Mouse (Mus musculus): ENCODE measurements around the gene Dthd1. TPM values are rescaled to one million over a fixed set of nuclear protein-coding genes. Genes with fewer than 3 reads are reported as not detected.

Gene Dthd1
- polyA plus RNA-seq, 1 experiment from 2014 or later: not detected

- no peak overlapping the region for H3K4me3 ChIP-seq
- no peak overlapping the region for H3K9ac ChIP-seq (replicated peaks)
- 83% methylated on average over 1 of the region's 1 CpGs for WGBS
- no peak overlapping the region for H3K27ac ChIP-seq (replicated peaks)
- no peak overlapping the region for H3K4me2 ChIP-seq (replicated peaks)
- no peaks in the 10 kb centered on the region for H3K36me3 ChIP-seq
- no peak for ATAC-seq (ENCODE audit: low FRiP score, low read depth)
- no peaks in the 10 kb centered on the region for H3K4me1 ChIP-seq
- no peaks in the 10 kb centered on the region for H3K9me3 ChIP-seq
- H3K27me3 ChIP-seq: no peaks in the 10 kb centered on the region
Observed at GRCm38 (mm10) chr5:62815741-62816140, 2.1 kb downstream of the Dthd1 start.

GRCm38 (mm10) chr5:62819567-62819966 lies 5.9 kb downstream of the Dthd1 start:
- Histone ChIP-seq H3K27ac (replicated peaks) (no peak overlapping the region), H3K4me3 (no peak overlapping the region), H3K9me3 (no peaks in the 10 kb centered on the region), H3K27me3 (no peaks in the 10 kb centered on the region), H3K4me1 (no peaks in the 10 kb centered on the region), H3K36me3 (no peaks in the 10 kb centered on the region), H3K4me2 (replicated peaks) (no peak overlapping the region), H3K9ac (replicated peaks) (no peak overlapping the region)
- WGBS: 84% methylated on average over 2 of the region's 2 CpGs
- no peak for ATAC-seq (ENCODE audit: low FRiP score, low read depth)

DNA sequence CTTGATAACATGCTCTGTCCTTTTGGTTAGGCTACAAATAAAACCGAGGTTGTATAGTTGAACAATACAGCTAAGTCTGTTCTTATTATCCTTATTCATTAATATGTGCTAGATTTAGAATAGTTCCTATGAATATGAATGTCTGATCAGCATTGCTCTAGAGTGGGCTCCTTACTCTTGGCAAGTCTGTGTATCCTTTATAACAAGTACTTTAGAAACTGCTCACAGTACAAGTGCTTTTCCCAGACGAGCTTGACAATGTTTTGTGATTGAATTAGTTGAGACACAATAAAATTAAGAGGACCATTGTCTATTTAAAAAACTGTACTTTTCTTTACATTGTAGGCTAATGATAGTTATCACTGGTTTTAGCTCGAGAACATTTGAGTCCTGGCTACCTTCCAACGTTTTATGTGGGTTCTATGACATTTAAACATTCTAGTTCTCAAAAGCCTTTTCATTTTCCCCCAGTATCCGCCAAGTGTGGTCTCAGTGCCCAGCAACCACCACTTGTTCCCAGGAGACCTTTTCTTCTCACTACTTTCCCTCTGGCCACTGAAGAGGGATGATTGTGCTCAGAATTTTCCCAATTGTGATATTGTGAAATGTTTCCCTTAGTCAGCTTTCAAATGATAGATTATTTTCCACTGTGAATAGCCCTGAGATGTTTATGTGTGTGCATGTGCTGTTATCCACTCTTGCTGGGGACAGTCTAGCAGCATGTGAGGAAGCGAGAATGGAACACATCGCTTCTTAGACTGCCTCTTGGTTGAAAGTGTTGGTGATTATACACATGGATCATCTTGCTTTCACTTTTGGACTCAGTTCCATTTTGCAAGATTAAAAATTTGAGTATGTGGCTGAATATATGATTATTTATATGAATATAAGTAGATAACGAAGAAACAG lies 7.0 kb downstream of the Dthd1 start:
- no peak overlapping the region for H3K4me3 ChIP-seq
- no peaks in the 10 kb centered on the region for H3K4me1 ChIP-seq
- no peaks in the 10 kb centered on the region for H3K36me3 ChIP-seq
- H3K9ac ChIP-seq (replicated peaks): no peak overlapping the region
- no peak overlapping the region for H3K27ac ChIP-seq (replicated peaks)
- H3K27me3 ChIP-seq: no peaks in the 10 kb centered on the region
- no peaks in the 10 kb centered on the region for H3K9me3 ChIP-seq
- no peak overlapping the region for H3K4me2 ChIP-seq (replicated peaks)
- ATAC-seq (ENCODE audit: low FRiP score, low read depth): no peak
- 80% methylated on average over 8 of the region's 8 CpGs for WGBS

GRCm38 (mm10) chr5:62842955-62843730 lies 29.5 kb downstream of the Dthd1 start:
- no peak for ATAC-seq (ENCODE audit: low FRiP score, low read depth)
- 92% methylated on average over 3 of the region's 3 CpGs for WGBS
- Histone ChIP-seq H3K9ac (replicated peaks) (no peak overlapping the region), H3K4me3 (no peak overlapping the region), H3K27ac (replicated peaks) (no peak overlapping the region), H3K4me2 (replicated peaks) (no peak overlapping the region), H3K27me3 (no peaks in the 10 kb centered on the region), H3K4me1 (no peaks in the 10 kb centered on the region), H3K36me3 (no peaks in the 10 kb centered on the region), H3K9me3 (no peaks in the 10 kb centered on the region)

DNA sequence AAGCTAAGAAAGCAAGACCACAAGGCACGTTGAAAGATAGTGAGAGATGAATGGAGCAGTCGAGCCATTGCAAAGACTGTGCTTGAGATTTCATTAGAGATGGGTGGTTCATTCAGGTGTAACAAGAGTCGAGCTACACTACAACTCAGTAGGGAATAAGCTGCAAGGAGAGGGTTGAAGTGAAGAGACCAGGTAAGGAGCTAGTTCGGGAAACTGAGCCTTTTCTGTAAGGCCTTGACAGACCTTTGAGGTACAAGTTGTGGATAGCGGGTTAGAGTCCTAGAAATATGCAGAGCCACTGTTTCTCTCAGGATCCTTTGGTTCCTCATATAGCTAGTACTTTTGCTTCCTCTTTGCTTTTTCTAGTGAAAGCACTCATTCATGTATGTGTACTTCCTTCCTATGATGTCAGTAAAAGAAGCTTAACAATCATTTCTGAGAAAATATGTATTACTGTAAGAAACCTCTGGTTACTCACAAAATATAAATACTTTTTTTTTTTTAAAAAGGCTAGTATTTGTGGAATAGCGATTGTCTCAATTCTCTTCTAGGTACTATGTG lies 33.0 kb downstream of the Dthd1 start:
- no peak overlapping the region for H3K4me2 ChIP-seq (replicated peaks)
- no peaks in the 10 kb centered on the region for H3K27me3 ChIP-seq
- no peak for ATAC-seq (ENCODE audit: low FRiP score, low read depth)
- 83% methylated on average over 6 of the region's 6 CpGs for WGBS
- H3K9ac ChIP-seq (replicated peaks): no peak overlapping the region
- no peaks in the 10 kb centered on the region for H3K4me1 ChIP-seq
- no peak overlapping the region for H3K4me3 ChIP-seq
- H3K36me3 ChIP-seq: no peaks in the 10 kb centered on the region
- no peaks in the 10 kb centered on the region for H3K9me3 ChIP-seq
- no peak overlapping the region for H3K27ac ChIP-seq (replicated peaks)

DNA sequence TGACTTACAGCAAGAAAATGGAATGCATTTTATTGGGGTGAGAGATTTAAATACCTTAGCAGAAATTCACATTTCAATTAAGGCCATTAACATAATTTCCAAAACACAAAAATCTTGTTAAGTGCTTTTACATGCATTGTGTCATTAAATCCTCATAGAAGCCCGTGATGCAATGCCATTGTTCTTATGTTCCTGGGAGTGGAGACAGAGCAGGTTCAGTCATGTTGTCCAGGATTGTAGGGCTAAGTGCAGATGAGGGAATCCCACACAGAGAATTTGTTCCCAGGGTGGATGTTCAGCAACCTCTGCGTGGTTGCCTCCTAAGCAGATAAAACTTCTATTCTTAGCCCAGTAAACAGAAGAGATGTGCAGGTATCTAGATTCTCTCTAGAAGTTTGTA lies 37.7 kb downstream of the Dthd1 start:
- H3K4me2 ChIP-seq (replicated peaks): no peak overlapping the region
- H3K4me1 ChIP-seq: no peaks in the 10 kb centered on the region
- no peaks in the 10 kb centered on the region for H3K9me3 ChIP-seq
- ATAC-seq (ENCODE audit: low FRiP score, low read depth): no peak
- H3K27me3 ChIP-seq: no peaks in the 10 kb centered on the region
- no peaks in the 10 kb centered on the region for H3K36me3 ChIP-seq
- no peak overlapping the region for H3K27ac ChIP-seq (replicated peaks)
- no peak overlapping the region for H3K9ac ChIP-seq (replicated peaks)
- H3K4me3 ChIP-seq: no peak overlapping the region
- WGBS: 66% methylated on average over 2 of the region's 2 CpGs

- no peaks in the 10 kb centered on the region for H3K4me1 ChIP-seq
- no peak for ATAC-seq (ENCODE audit: low FRiP score, low read depth)
- 98% methylated on average over 4 of the region's 4 CpGs for WGBS
- no peaks in the 10 kb centered on the region for H3K36me3 ChIP-seq
- H3K4me2 ChIP-seq (replicated peaks): no peak overlapping the region
- H3K9me3 ChIP-seq: no peaks in the 10 kb centered on the region
- H3K27ac ChIP-seq (replicated peaks): no peak overlapping the region
- H3K27me3 ChIP-seq: no peaks in the 10 kb centered on the region
- no peak overlapping the region for H3K4me3 ChIP-seq
- no peak overlapping the region for H3K9ac ChIP-seq (replicated peaks)
Observed at GRCm38 (mm10) chr5:62854361-62854844, 40.8 kb downstream of the Dthd1 start.

DNA sequence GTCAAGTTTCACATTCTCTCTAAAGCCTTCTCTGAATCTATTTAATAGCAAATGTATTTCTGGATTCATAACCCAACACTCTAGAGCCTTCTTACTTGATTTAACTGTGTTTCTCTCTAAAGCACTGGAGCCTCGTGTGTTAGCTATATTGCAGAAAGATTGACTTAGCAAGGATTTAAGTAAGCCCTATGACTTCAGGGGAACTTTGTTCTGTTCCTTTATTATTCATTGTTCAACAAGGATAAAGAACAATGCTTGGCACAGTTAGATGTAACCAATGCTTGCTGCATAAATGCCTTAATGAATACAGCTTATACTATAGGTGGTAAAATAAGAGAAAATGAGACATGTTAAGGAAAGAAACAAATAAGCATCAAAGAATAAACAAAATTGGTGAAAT lies 43.9 kb downstream of the Dthd1 start:
- Histone ChIP-seq H3K4me3 (no peak overlapping the region), H3K4me1 (no peaks in the 10 kb centered on the region), H3K36me3 (no peaks in the 10 kb centered on the region), H3K9me3 (no peaks in the 10 kb centered on the region), H3K27me3 (no peaks in the 10 kb centered on the region), H3K9ac (replicated peaks) (no peak overlapping the region), H3K27ac (replicated peaks) (no peak overlapping the region), H3K4me2 (replicated peaks) (no peak overlapping the region)
- no peak for ATAC-seq (ENCODE audit: low FRiP score, low read depth)
- WGBS: 84% methylated on average over 1 of the region's 1 CpGs

DNA sequence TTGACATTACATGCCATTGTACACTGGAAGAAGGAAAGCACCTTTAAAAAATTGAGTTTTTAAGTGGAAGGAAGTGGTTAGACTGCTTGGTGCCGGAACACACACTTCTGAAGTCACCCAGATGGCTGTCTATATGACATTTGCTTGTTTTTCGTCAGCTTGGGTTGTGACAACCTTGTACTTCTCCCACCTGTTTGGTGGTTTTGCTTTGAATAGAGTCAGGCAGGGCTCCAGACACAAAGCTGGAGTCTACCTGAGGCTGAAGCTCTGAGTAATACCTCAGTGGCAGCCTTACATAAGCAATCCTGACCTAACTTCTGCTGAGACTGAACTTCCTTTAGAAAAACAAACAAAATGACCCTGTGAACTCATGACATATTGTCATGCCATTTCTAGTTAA lies 44.7 kb downstream of the Dthd1 start:
- H3K36me3 ChIP-seq: no peaks in the 10 kb centered on the region
- H3K27me3 ChIP-seq: no peaks in the 10 kb centered on the region
- H3K9ac ChIP-seq (replicated peaks): no peak overlapping the region
- no peak overlapping the region for H3K4me2 ChIP-seq (replicated peaks)
- no peaks in the 10 kb centered on the region for H3K4me1 ChIP-seq
- WGBS: 85% methylated on average over 2 of the region's 2 CpGs
- no peak for ATAC-seq (ENCODE audit: low FRiP score, low read depth)
- no peak overlapping the region for H3K27ac ChIP-seq (replicated peaks)
- no peak overlapping the region for H3K4me3 ChIP-seq
- H3K9me3 ChIP-seq: no peaks in the 10 kb centered on the region

GRCm38 (mm10) chr5:62864348-62864747 lies 50.7 kb downstream of the Dthd1 start:
- H3K4me2 ChIP-seq (replicated peaks): no peak overlapping the region
- ATAC-seq (ENCODE audit: low FRiP score, low read depth): no peak
- H3K27me3 ChIP-seq: no peaks in the 10 kb centered on the region
- H3K27ac ChIP-seq (replicated peaks): no peak overlapping the region
- no peaks in the 10 kb centered on the region for H3K4me1 ChIP-seq
- WGBS: 83% methylated on average over 3 of the region's 3 CpGs
- H3K9ac ChIP-seq (replicated peaks): no peak overlapping the region
- no peaks in the 10 kb centered on the region for H3K9me3 ChIP-seq
- no peak overlapping the region for H3K4me3 ChIP-seq
- no peaks in the 10 kb centered on the region for H3K36me3 ChIP-seq

DNA sequence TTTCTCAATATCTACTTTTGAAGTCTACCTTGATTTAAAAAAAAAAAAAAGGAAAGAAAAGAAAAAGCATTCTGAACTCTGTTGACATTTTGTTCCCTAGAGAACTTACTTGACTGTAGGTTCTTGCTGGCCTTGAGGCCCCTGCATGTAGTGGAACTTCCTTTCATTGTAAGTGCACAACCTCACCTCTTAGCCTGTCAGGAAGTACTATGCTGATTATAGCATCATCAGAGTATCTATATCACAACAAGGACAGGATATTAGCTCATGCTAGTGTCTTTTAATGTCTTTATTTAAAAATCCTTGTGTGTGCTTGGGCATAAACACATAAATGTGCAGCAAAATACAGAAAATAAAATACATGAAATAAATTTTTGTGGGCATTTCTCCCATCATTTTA lies 53.4 kb downstream of the Dthd1 start:
- no peak overlapping the region for H3K27ac ChIP-seq (replicated peaks)
- no peak overlapping the region for H3K4me3 ChIP-seq
- ATAC-seq (ENCODE audit: low FRiP score, low read depth): no peak
- H3K9me3 ChIP-seq: no peaks in the 10 kb centered on the region
- H3K4me1 ChIP-seq: no peaks in the 10 kb centered on the region
- no peak overlapping the region for H3K4me2 ChIP-seq (replicated peaks)
- no peaks in the 10 kb centered on the region for H3K36me3 ChIP-seq
- no peak overlapping the region for H3K9ac ChIP-seq (replicated peaks)
- no peaks in the 10 kb centered on the region for H3K27me3 ChIP-seq

DNA sequence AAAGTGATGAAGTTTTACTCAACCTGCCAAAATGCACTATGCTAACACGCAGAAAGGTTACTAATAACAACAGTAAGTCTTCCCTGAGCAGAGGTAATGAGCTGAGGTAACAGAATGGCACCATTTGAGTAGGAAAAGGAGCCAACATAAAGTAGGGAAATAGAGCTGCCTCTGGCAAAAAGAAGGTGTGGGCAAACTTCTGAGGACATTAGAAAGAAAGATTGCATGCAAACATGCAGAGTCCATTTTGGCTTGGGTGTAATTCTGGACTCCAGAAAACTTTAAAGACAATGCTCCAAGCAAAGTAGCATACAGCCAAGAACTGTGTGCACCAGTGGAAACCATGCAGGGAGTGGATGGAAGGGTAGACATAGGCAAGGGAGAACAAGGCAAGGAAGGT lies 65.9 kb downstream of the Dthd1 start:
- no peak for ATAC-seq (ENCODE audit: low FRiP score, low read depth)
- H3K27me3 ChIP-seq: no peaks in the 10 kb centered on the region

More for the DNA sequence above, 65.9 kb downstream of the Dthd1 start:
- no peak overlapping the region for H3K27ac ChIP-seq (replicated peaks)
- no peaks in the 10 kb centered on the region for H3K4me1 ChIP-seq
- no peaks in the 10 kb centered on the region for H3K9me3 ChIP-seq
- no peak overlapping the region for H3K4me2 ChIP-seq (replicated peaks)
- H3K4me3 ChIP-seq: no peak overlapping the region
- H3K9ac ChIP-seq (replicated peaks): no peak overlapping the region
- 73% methylated on average over 1 of the region's 1 CpGs for WGBS
- no peaks in the 10 kb centered on the region for H3K36me3 ChIP-seq

All from midbrain, embryonic 12.5 days (tissue).